Comparison of ENCODE assay signal across 18 mouse cellular contexts in the genomic region with DNA sequence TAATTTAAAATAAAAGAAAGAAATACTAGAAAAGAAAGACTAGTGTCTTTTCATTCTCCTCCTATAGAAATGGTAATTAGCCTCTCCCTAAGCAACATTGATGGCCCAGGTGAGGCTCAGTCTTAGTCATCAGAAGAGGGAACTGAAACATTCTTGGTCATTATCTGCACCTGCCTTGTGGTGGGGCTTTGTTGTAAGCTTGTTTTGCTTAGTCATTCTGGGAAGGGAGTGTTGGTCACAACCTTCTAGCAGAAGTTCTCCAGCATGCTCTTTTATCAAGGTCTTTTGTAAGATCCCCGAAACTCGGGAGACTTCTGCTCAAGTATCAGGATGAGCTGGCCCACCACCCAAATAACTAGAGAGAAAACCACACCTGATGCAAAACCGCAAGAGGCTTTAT.
"Had no signal": no experiment of that assay in that cellular context is flagged by ENCODE, and none has a peak within 500 bp of the region (broad histone marks: within the 10 kb centered on the region; RNA-seq: fewer than 3 reads in every experiment).

No protein-coding gene starts in this region.

- H3K36me3 ChIP-seq: limb, embryonic 10.5 days; limb, embryonic 13.5 days; liver, embryonic 12.5 days; liver, embryonic 15.5 days; lung, embryonic 15.5 days; midbrain, embryonic 10.5 days; midbrain, embryonic 13.5 days; neural tube, embryonic 12.5 days; neural tube, embryonic 15.5 days had no signal

- H3K27ac ChIP-seq: limb, embryonic 10.5 days; limb, embryonic 13.5 days; liver, embryonic 12.5 days; liver, embryonic 15.5 days; lung, embryonic 15.5 days; midbrain, embryonic 10.5 days; midbrain, embryonic 13.5 days; neural tube, embryonic 12.5 days; neural tube, embryonic 15.5 days had no signal

- H3K27me3 ChIP-seq: limb, embryonic 13.5 days; liver, embryonic 12.5 days; liver, embryonic 15.5 days; lung, embryonic 15.5 days; megakaryocyte, embryonic 14.5 days; midbrain, embryonic 13.5 days; neural tube, embryonic 12.5 days; neural tube, embryonic 15.5 days had no signal

- ATAC-seq: liver, embryonic 12.5 days; midbrain, embryonic 13.5 days had no signal

- H3K4me3 ChIP-seq: limb, embryonic 10.5 days; limb, embryonic 13.5 days; liver, embryonic 12.5 days; liver, embryonic 15.5 days; lung, embryonic 15.5 days; megakaryocyte, embryonic 14.5 days; midbrain, embryonic 10.5 days; midbrain, embryonic 13.5 days; neural tube, embryonic 12.5 days; neural tube, embryonic 15.5 days had no signal

- H3K9ac ChIP-seq: limb, embryonic 13.5 days; liver, embryonic 12.5 days; liver, embryonic 15.5 days; lung, embryonic 15.5 days; midbrain, embryonic 13.5 days; neural tube, embryonic 12.5 days; neural tube, embryonic 15.5 days had no signal

- H3K4me1 ChIP-seq: limb, embryonic 10.5 days; limb, embryonic 13.5 days; liver, embryonic 12.5 days; liver, embryonic 15.5 days; lung, embryonic 15.5 days; megakaryocyte, embryonic 14.5 days; midbrain, embryonic 10.5 days; midbrain, embryonic 13.5 days; neural tube, embryonic 12.5 days; neural tube, embryonic 15.5 days had no signal

- DNase-seq: kidney, adult 9 months; kidney, postnatal 14 days; kidney, postnatal 4 days; liver; lung, adult 18-20 months; lung, postnatal 10 days; lung, postnatal 36 days; thymus, postnatal 25 days had no signal

- H3K9me3 ChIP-seq: limb, embryonic 10.5 days; limb, embryonic 13.5 days; liver, embryonic 12.5 days; liver, embryonic 15.5 days; lung, embryonic 15.5 days; megakaryocyte, embryonic 14.5 days; midbrain, embryonic 10.5 days; midbrain, embryonic 13.5 days; neural tube, embryonic 12.5 days; neural tube, embryonic 15.5 days had no signal

- H3K4me2 ChIP-seq: limb, embryonic 13.5 days; liver, embryonic 12.5 days; liver, embryonic 15.5 days; lung, embryonic 15.5 days; midbrain, embryonic 13.5 days; neural tube, embryonic 12.5 days; neural tube, embryonic 15.5 days had no signal
